Mouse (Mus musculus) ES-Bruce4 (cell line): ENCODE measurements around the gene Obp2a.

Experiments used
- CTCF ChIP-seq: IDR thresholded peaks from one replicate; pipeline ENCODE4 v1.8.1; 2011; ENCODE audit warnings: low read depth, low read length
- POLR2A ChIP-seq: IDR thresholded peaks from one replicate; pipeline ENCODE4 v1.8.1; 2011; ENCODE audit warnings: low read length; ENCODE audit not compliant: insufficient read depth

- TF ChIP-seq CTCF = no peak
- no peak for TF ChIP-seq POLR2A
Observed at GRCm38 (mm10) chr2:25654502-25654901, 45.3 kb upstream of the Obp2a start.
